Mouse (Mus musculus): ENCODE results near the gene Unc5b. TPM values are rescaled to one million over a fixed set of nuclear protein-coding genes. Genes with fewer than 3 reads are reported as not detected.
A peak's percentile ranks its signal among the peaks of the same experiment; 100 is the strongest.
"Not testable (repeated sequence)": the region's sequence is repeated elsewhere in the genome, so short reads cannot be mapped to it uniquely, and the experiment has no call there.

Gene Unc5b
- 0.91 and 1.1 TPM in 2 replicates for polyA plus RNA-seq (2012; ENCODE audit: insufficient read depth, insufficient read length, missing spikeins)

DNA sequence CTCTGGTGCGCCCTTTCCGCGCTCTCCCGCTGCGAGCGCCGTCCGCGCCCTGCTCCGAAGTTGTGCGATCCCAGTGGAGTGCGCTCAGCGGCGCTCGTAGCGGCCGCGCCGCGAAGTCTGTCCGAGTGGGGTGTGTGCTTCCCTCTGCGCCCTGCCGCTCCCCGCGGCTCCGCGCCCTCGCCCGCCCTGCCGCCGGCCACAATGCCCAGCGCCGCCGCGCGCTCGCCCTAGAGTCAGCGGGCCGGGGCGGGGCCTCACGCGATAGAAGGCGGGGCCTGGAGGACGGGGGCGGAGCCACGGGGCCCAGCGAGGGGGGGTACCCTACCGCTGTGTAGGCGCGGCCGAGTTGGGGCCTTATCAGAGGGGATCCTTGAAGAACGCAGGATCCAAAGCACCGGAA is at the start of gene Unc5b:
Unc5b (minus strand) TSS at position 203 of the 400 bp plus-strand sequence.
- H3K4me1 ChIP-seq (ENCODE audit: control insufficient read depth, insufficient read depth, low read length) = peaks cover 5% of the 10 kb centered on the region
- H3K27ac ChIP-seq (ENCODE audit: insufficient read depth, low read depth, low read length) = peak within 1 kb of the TSS; percentile 13; the same call in 1 of the 2 replicates
- TF ChIP-seq POLR2A (IDR thresholded peaks at IDR 0.05; ENCODE audit: borderline replicate concordance, low read depth, low read length) (no peak; the same call in 1 of the 2 replicates), CTCF (IDR thresholded peaks at IDR 0.05; ENCODE audit: low read depth, low read length) (no peak)
- peak within 1 kb of the TSS; percentile 66 for H3K4me3 ChIP-seq (ENCODE audit: insufficient read depth, low read length)

DNA sequence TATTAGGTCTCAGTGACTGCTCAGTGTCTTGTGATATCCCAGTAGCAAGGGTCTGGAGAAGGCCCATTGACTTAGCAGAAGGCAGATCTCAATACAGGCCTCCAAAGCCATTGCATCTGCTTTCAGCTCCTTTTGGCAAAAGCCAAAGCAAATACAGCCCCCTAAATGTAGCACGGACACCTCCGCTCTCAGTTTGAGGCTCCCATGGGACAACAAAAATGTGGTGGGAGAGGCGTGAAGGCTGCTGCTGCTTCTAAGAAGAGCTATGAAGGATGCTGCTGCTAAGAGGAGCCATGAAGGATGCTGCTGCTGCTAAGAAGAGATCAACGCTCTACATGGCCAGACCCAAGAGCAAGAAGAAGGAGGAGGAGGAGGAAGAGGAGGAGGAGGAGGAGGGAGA is 48.4 kb upstream of the Unc5b start:
- peaks cover 21% of the 10 kb centered on the region for H3K4me1 ChIP-seq (ENCODE audit: control insufficient read depth, insufficient read depth, low read length)
- no peak overlapping the region for H3K27ac ChIP-seq (ENCODE audit: insufficient read depth, low read depth, low read length)
- no peak overlapping the region for H3K4me3 ChIP-seq (ENCODE audit: insufficient read depth, low read length)
- no peak for TF ChIP-seq CTCF (IDR thresholded peaks at IDR 0.05; ENCODE audit: low read depth, low read length)
- TF ChIP-seq POLR2A (IDR thresholded peaks at IDR 0.05; ENCODE audit: borderline replicate concordance, low read depth, low read length) = no peak

DNA sequence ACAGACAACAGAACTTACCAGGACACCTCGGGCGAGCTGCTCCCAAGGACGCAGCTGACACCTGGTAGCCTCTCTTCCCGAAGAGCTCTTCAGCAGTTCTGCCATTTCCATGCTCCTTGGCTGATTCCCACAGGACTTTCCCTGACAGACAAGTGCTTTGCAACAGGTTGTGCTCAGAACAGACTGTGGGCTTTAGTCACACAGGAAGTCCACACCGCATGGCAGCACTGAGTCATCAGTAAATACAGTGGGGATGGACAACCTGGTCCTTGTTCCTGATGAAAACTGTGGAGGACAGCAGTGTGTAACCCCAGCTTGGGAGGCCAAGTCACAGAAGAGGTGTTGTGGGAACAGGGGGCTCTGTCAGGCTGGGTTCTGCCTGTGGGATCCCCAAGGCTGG is 45.7 kb upstream of the Unc5b start:
- peaks cover 21% of the 10 kb centered on the region for H3K4me1 ChIP-seq (ENCODE audit: control insufficient read depth, insufficient read depth, low read length)
- H3K4me3 ChIP-seq (ENCODE audit: insufficient read depth, low read length) = no peak overlapping the region
- H3K27ac ChIP-seq (ENCODE audit: insufficient read depth, low read depth, low read length) = no peak overlapping the region
- TF ChIP-seq POLR2A (IDR thresholded peaks at IDR 0.05; ENCODE audit: borderline replicate concordance, low read depth, low read length) (no peak), CTCF (IDR thresholded peaks at IDR 0.05; ENCODE audit: low read depth, low read length) (no peak)

DNA sequence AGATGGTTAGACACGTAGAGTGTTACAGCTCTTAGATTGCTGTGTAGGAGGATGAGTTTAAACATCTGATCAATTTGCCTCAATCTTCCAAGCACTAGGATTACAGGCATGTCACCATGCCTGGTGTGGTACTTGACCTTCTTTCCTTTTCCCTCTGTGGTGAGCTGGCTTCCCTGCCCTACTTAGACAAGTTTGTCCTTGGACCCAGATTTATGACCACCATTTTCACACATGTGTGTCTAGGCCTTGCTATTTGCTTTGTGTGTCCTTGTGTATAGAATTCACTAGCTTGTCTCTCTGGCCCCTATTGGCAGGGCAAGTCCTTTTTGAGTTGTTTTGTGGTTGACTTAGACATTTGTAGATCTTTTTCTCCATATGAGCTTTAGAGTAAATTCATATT is 43.6 kb upstream of the Unc5b start:
- Histone ChIP-seq H3K4me3 (ENCODE audit: insufficient read depth, low read length) (no peak overlapping the region), H3K4me1 (ENCODE audit: control insufficient read depth, insufficient read depth, low read length) (peaks cover 21% of the 10 kb centered on the region), H3K27ac (ENCODE audit: insufficient read depth, low read depth, low read length) (no peak overlapping the region)
- TF ChIP-seq CTCF (IDR thresholded peaks at IDR 0.05; ENCODE audit: low read depth, low read length) (no peak), POLR2A (IDR thresholded peaks at IDR 0.05; ENCODE audit: borderline replicate concordance, low read depth, low read length) (no peak)

DNA sequence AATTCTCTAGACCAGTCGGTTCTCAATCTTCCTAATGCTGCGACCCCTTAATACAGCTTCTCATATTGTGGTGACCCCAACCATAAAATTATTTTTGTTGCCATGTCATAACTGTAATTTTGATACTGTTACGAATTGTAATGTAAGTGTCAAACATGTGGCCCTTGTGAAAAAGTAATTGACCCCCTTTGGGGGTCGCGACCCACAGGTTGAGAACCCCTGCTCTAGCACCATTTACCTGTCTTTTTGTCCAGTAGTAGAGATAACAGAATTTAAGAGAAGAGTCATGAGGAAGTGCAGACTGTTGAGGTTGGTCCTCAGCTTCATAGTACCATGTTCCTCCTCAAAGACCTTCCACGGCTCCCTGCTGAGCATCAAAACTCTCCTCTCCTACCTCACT is 31.9 kb upstream of the Unc5b start:
- Histone ChIP-seq H3K4me3 (ENCODE audit: insufficient read depth, low read length) (no peak overlapping the region), H3K4me1 (ENCODE audit: control insufficient read depth, insufficient read depth, low read length) (no peaks in the 10 kb centered on the region), H3K27ac (ENCODE audit: insufficient read depth, low read depth, low read length) (no peak overlapping the region)
- TF ChIP-seq POLR2A (IDR thresholded peaks at IDR 0.05; ENCODE audit: borderline replicate concordance, low read depth, low read length) = no peak
- TF ChIP-seq CTCF (IDR thresholded peaks at IDR 0.05; ENCODE audit: low read depth, low read length) = no peak

DNA sequence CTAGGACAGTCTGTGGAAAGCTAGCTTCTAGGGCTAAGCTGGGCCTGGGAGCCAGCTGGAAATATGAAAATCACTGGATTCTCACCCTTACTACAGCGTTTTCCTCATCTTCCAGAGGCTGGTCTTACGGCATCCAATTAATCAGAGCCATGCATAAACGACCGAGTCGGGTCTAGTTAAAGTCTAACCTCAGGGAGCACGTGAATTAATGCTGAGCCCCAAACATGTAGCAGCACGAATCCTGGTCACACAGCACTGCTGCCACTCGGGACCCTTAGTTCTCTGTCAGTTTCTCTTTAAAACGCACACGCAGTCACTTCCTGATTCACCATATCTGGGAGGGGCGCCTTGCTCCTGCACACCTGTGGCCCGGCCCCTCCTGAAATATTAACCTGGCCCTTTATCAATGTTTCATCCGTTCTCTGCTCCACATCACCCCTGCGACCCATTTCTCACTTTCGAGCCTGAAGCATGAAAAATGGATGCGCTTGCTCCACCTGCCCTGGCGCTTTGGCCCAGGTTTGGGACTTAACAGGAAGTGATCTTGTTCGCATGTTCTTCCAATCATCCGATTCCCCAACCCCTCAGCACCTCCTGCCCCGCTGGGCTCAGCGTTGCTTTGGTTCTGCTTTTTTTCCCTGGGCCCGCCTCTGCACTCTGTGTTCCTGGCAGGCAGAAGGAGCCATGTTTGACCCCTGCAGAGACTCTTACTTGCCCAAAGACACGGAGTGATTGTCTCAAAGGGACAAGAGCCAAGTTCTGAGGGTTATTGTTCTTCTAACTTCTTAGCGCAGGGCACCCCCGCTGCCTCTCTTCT is 31.3 kb upstream of the Unc5b start:
- no peak overlapping the region for H3K27ac ChIP-seq (ENCODE audit: insufficient read depth, low read depth, low read length)
- TF ChIP-seq CTCF (IDR thresholded peaks at IDR 0.05; ENCODE audit: low read depth, low read length) (no peak), POLR2A (IDR thresholded peaks at IDR 0.05; ENCODE audit: borderline replicate concordance, low read depth, low read length) (no peak)
- H3K4me1 ChIP-seq (ENCODE audit: control insufficient read depth, insufficient read depth, low read length) = no peaks in the 10 kb centered on the region
- H3K4me3 ChIP-seq (ENCODE audit: insufficient read depth, low read length) = no peak overlapping the region

DNA sequence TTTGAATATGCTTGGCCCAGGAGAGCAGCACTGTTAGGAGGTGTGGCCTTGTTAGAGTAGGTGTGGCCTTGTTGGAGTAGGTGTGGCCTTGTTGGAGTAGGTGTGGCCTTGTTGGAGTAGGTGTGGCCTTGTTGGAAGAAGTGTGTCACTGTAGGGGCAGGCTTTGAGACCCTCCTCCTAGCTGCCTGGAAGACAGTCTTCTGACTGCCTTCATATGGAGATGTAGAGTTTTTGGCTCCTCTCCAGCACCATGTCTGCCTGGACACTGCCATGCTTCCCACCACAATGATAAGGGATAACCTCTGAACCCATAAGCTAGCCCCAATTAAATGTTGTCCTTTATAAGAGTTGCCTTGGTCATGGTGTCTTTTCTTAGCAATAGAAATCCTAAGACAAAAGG is 13.9 kb upstream of the Unc5b start:
- not testable (repeated sequence) for H3K27ac ChIP-seq (ENCODE audit: insufficient read depth, low read depth, low read length); H3K4me3 ChIP-seq (ENCODE audit: insufficient read depth, low read length); H3K4me1 ChIP-seq (ENCODE audit: control insufficient read depth, insufficient read depth, low read length)

DNA sequence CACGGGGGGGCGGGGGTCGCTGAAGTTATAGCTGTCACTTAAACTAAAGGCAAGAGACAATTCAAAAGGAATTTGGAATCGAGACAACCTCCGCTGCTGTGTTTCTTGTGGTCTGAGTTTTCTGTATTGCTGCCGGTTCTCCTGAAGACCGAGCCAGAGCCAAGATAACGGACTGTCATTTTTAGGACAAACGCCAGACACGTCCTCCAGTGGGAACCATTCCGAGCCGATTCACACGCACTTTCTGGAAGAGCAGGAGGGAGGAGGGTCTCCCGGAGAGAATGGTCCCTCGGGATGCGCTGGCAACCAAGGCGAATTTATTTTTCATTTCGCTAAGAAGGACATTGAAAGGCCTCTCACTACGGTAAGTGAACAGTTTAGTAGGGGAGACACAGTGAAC is 7.4 kb upstream of the Unc5b start:
- no peak for TF ChIP-seq POLR2A (IDR thresholded peaks at IDR 0.05; ENCODE audit: borderline replicate concordance, low read depth, low read length)
- no peak overlapping the region for H3K4me3 ChIP-seq (ENCODE audit: insufficient read depth, low read length)
- H3K4me1 ChIP-seq (ENCODE audit: control insufficient read depth, insufficient read depth, low read length) = peaks cover 5% of the 10 kb centered on the region
- H3K27ac ChIP-seq (ENCODE audit: insufficient read depth, low read depth, low read length) = no peak overlapping the region

DNA sequence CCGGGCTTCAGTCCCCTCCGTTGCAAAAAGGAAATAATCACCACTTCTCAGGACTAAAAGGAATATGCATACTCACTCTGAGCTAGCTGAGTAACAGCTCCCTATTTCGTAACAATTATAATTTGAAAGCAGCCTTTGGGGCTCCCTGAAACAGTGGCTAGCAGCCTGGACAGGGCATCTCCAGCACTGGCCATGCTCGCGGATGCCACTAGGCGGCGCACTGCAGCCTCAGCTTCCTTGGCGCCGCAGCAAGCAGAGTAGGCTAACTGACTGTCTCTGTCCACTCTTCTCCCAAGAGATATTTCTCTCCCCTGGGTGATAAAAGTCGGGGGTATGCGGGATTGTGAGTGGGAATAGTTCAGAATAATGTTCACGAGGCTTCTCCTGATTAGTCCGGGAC is 3.6 kb upstream of the Unc5b start:
- TF ChIP-seq POLR2A (IDR thresholded peaks at IDR 0.05; ENCODE audit: borderline replicate concordance, low read depth, low read length) = no peak
- TF ChIP-seq CTCF (IDR thresholded peaks at IDR 0.05; ENCODE audit: low read depth, low read length) = peak; percentile 87
- Histone ChIP-seq H3K4me3 (ENCODE audit: insufficient read depth, low read length) (no peak overlapping the region), H3K27ac (ENCODE audit: insufficient read depth, low read depth, low read length) (no peak overlapping the region), H3K4me1 (ENCODE audit: control insufficient read depth, insufficient read depth, low read length) (peaks cover 5% of the 10 kb centered on the region)

DNA sequence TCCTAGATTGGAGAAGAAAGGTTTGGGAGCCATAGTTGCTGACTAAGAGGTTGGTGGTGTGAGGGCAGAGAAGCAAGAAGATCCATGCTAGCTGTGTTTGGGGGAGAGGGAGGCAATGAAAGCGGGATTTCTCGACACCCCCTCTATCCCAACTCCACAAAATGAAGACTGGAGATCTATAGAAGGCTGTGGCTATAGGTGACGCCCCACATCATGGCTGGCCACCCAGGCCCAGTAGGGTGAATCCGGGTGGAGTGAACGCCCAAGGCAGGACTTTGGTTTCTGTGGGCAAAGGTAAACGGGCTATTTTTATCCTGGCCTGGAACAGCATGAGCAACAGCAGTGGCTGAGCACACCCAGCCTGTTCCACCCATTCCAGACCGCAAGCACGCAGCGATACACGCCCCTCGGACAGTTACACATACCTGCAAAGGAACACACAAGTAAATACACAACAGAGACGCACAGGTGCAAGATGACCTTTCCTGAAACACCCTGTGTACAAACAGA is 1.3 kb upstream of the Unc5b start:
- TF ChIP-seq CTCF (IDR thresholded peaks at IDR 0.05; ENCODE audit: low read depth, low read length) = no peak
- Histone ChIP-seq H3K4me1 (ENCODE audit: control insufficient read depth, insufficient read depth, low read length) (peaks cover 5% of the 10 kb centered on the region), H3K4me3 (ENCODE audit: insufficient read depth, low read length) (no peak overlapping the region), H3K27ac (ENCODE audit: insufficient read depth, low read depth, low read length) (no peak overlapping the region)

Data from bone marrow macrophage, adult 2 months (primary cell).